Mouse (Mus musculus) testis, adult 2 months (tissue): ENCODE results near the gene Tmem115.

Source experiments
- CTCF ChIP-seq: fragments of 200-500 bp; IDR thresholded peaks from 2 replicates; pipeline ENCODE4 v1.5.1; 2012; ENCODE audit warnings: low read depth, mild to moderate bottlenecking, inconsistent platforms, low read length, moderate library complexity; ENCODE audit not compliant: control insufficient read depth, insufficient read depth, insufficient replicate concordance
- POLR2A ChIP-seq: fragments of 200-500 bp; IDR thresholded peaks from 2 replicates; pipeline ENCODE4 v1.6.1; 2012; ENCODE audit warnings: low read depth, mild to moderate bottlenecking, inconsistent platforms, low read length, moderate library complexity; ENCODE audit not compliant: control insufficient read depth

- TF ChIP-seq CTCF (no peak), POLR2A (no peak)
Observed at GRCm38 (mm10) chr9:107490146-107490545, 43.6 kb upstream of the Tmem115 start.
